Mouse (Mus musculus) hindbrain, embryonic 10.5 days (tissue): ENCODE data around the gene Msh6. TPM values are rescaled to one million over a fixed set of nuclear protein-coding genes. Genes with fewer than 3 reads are reported as not detected.
"Not testable (repeated sequence)": the region's sequence is repeated elsewhere in the genome, so short reads cannot be mapped to it uniquely, and the experiment has no call there.

Source experiments
- DNase-seq: peaks from one replicate; pipeline ENCODE4 v3.0.0-alpha.2; 2017; ENCODE audit warnings: low spot score
- H3K27ac ChIP-seq: fragments of 300-500 bp; sonication (generic); 2 replicates; pipeline ENCODE4 v1.5.1; 2016; ENCODE audit warnings: mild to moderate bottlenecking, moderate library complexity
- H3K27me3 ChIP-seq: fragments of 300-500 bp; sonication (generic); 2 replicates; pipeline ENCODE4 v1.6.1; 2016; ENCODE audit warnings: mild to moderate bottlenecking; ENCODE audit not compliant: poor library complexity, insufficient read depth, severe bottlenecking
- H3K36me3 ChIP-seq: fragments of 300-500 bp; sonication (generic); 2 replicates; pipeline ENCODE4 v1.6.1; 2016; ENCODE audit warnings: mild to moderate bottlenecking, moderate library complexity
- H3K4me1 ChIP-seq: fragments of 300-500 bp; sonication (generic); replicated peaks from 2 replicates; pipeline ENCODE4 v1.6.1; 2016; ENCODE audit warnings: mild to moderate bottlenecking
- H3K4me3 ChIP-seq: fragments of 300-500 bp; sonication (generic); 2 replicates; pipeline ENCODE4 v1.5.1; 2016; ENCODE audit warnings: mild to moderate bottlenecking, moderate library complexity
- H3K9me3 ChIP-seq: fragments of 300-500 bp; sonication (generic); 2 replicates; pipeline ENCODE4 v1.6.1; 2016; ENCODE audit warnings: mild to moderate bottlenecking, moderate library complexity
- WGBS: fragments of 180-500 bp; shearing (Covaris S2); methylation state at CpG from one replicate; pipeline ENCODE4 v1.1.7; 2016; 5-methylcytosine and 5-hydroxymethylcytosine counted together
- polyA plus RNA-seq: library from polyadenylated mRNA; unstranded; fragments of >200 nt; fragmentation: Nextera tagmentation; extraction: Ambion mirVana; gene quantifications from 2 replicates; pipeline ENCODE4 v1.2.1, GENCODE M21; 2016

Msh6 gene
- polyA plus RNA-seq, result 64.8 and 87.8 TPM in 2 replicates

DNA sequence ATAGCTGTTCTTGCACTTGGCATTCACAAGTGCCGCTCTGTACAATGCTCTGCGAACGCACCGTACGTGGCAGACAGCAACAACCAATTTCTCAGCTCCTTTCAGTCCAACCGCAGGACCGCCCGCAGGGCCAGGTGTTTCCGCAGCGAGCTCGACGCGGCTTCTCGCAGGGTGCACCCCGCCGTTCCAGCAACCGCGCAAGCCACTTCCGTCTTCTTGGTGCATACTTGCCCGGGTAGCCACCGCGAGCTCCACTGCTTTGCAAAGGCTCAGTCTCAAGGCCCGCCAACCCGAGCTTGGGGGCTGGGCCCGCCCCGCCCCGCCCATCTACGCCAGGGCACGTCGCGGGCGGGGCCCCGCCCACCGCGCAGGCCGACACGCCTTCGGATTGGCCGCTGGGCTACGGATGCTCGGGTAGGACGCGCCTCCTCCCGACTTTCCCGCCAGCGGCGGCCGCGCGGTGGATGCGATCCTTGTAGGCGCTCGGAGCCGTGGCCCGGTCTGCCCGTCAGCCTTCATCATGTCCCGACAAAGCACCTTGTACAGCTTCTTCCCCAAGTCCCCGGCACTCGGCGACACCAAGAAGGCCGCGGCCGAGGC lies at the start of gene Msh6:
Gene Msh6, plus strand, starts transcription at position 434 of the 600 bp plus-strand sequence.
- Histone ChIP-seq H3K27me3 (peaks cover 8% of the 10 kb centered on the region; the same call in 1 of the 2 replicates), H3K36me3 (peaks cover 24% of the 10 kb centered on the region), H3K27ac (peak within 1 kb of the TSS; percentile 92), H3K9me3 (no peaks in the 10 kb centered on the region), H3K4me3 (peak within 1 kb of the TSS; percentile 98), H3K4me1 (peaks cover 19% of the 10 kb centered on the region)
- DNase-seq, result peak; percentile 93
- under 1% methylated on average over 63 of the region's 63 CpGs for WGBS

DNA sequence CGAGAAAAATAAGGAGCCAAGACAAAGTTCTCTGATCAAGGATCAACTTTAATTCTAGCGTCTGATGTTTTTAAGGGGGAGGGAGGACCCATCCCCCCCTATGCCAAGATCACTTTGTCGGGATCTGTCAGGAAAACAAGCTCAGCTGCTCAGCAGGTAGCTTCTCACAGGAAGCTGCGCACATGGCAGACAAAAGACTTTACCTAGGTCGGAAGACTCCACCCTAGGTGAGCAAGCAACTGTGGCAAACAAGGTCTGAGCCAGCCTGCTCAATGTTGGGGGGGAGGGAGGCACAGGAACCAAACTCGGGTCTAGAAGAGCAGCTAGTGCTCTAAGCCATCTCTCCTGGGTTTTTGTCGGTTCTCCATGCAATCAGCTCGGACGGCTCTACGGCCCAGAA lies 40.5 kb upstream of the Msh6 start:
- Histone ChIP-seq H3K27me3 (no peaks in the 10 kb centered on the region), H3K4me3 (no peak overlapping the region), H3K36me3 (no peaks in the 10 kb centered on the region), H3K4me1 (no peaks in the 10 kb centered on the region), H3K9me3 (no peaks in the 10 kb centered on the region), H3K27ac (no peak overlapping the region)
- DNase-seq, result no peak
- 78% methylated on average over 10 of the region's 10 CpGs for WGBS

DNA sequence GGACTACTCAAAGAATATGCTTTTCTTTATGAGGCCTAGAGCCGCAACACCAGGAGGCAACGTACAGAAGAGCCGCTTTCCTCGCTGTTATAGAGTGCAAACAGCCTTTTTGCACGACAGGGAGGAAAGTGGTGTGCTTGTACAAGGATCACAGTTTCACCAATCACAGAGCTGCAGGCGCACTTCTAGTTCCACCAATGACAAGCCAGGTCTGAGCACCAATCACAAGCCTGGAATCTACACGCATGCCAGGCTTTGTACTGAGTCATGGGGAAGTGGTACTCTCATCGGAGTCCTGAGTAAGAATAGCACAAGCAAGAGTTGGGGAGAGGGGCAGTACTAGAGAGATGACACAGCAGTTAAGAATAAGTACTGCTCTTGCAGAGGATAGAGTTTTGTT lies 40.1 kb upstream of the Msh6 start:
- 85% methylated on average over 8 of the region's 8 CpGs for WGBS
- no peak for DNase-seq
- Histone ChIP-seq H3K9me3 (no peaks in the 10 kb centered on the region), H3K36me3 (no peaks in the 10 kb centered on the region), H3K27me3 (no peaks in the 10 kb centered on the region), H3K4me1 (no peaks in the 10 kb centered on the region), H3K27ac (no peak overlapping the region), H3K4me3 (no peak overlapping the region)

DNA sequence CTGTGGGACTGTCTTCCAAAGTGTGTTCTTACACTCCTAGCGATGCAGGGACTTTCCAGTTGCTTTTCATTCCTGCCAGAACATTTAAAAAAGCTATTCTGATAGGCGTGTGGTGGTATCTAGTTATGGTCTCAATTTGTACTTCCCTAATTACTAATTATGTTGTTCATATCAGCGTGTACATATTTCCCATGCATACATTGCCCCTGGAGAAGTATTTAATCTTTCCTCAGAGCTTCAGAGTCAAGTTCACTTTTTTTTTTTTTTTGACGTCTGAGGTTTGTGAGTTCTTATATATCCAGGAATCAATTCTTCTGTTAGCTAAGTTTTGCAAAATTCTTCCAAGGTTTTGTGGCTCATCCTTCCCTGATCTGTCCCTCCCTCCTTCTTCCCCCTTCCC lies 38.7 kb upstream of the Msh6 start:
- H3K27me3 ChIP-seq, result no peaks in the 10 kb centered on the region
- H3K9me3 ChIP-seq, result no peaks in the 10 kb centered on the region
- no peak for DNase-seq
- no peaks in the 10 kb centered on the region for H3K36me3 ChIP-seq
- H3K27ac ChIP-seq, result no peak overlapping the region
- H3K4me1 ChIP-seq, result no peaks in the 10 kb centered on the region
- WGBS, result 88% methylated on average over 4 of the region's 4 CpGs
- no peak overlapping the region for H3K4me3 ChIP-seq

DNA sequence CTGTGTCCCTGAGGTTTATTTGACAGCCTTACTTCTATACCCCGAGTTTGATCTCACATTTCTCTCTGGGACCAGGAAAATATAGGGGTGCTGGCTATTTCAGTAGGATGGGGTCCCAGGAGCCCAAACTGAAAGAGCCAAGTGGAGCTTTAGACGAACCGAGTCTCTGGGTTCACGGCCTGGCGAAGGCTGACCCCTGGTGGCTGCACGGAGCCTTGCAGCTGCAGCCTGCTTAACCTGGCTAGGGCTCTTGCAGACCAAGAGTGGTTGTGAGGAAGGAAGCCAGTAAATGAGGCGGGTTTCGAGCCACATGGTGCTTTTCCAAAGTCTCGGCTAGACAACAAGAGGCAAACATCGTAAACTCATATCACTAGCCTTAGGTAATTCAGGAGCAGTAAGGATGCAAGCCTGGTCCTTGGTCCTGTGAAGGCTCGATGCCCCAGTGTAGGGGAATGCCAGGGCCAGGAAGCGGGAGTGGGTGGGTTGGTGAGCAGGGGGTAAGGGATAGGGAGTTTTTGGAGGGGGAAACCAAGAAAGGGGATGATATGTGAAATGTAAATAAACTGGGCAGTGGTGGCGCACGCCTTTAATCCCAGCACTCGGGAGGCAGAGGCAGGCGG lies 25.8 kb upstream of the Msh6 start:
- H3K27ac ChIP-seq, result no peak overlapping the region
- H3K36me3 ChIP-seq, result no peaks in the 10 kb centered on the region
- 48% methylated on average over 16 of the region's 16 CpGs for WGBS
- DNase-seq, result peak; percentile 76
- no peaks in the 10 kb centered on the region for H3K4me1 ChIP-seq
- no peak overlapping the region for H3K4me3 ChIP-seq
- no peaks in the 10 kb centered on the region for H3K9me3 ChIP-seq
- H3K27me3 ChIP-seq, result no peaks in the 10 kb centered on the region

DNA sequence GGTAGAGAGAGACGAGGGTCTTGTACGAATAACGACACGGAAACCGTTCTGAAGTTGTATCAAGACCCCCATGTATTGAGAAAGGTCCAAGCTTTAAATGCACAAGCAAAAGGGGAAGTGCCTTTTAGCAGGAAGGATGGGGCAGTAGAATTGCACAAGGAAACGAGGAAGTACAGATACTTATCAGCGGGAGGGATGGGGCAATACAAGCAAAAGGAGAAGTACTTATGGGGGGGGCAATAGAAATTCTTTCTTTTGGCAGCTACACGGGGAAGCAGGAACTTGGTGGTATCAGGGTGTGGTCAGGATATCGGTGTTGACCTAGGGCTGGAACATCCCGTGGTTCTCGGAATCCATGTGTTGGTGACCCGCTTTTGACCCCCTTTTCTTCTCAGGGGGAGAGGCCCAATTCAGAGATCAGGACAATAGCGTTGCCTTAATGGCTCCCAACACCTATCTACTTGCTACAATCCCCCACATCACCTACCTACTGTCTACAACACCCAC lies 20.2 kb upstream of the Msh6 start:
- H3K36me3 ChIP-seq, H3K27ac ChIP-seq, H3K9me3 ChIP-seq, H3K4me1 ChIP-seq, H3K27me3 ChIP-seq, H3K4me3 ChIP-seq, DNase-seq: not testable (repeated sequence)
- WGBS, result 91% methylated on average over 13 of the region's 13 CpGs

DNA sequence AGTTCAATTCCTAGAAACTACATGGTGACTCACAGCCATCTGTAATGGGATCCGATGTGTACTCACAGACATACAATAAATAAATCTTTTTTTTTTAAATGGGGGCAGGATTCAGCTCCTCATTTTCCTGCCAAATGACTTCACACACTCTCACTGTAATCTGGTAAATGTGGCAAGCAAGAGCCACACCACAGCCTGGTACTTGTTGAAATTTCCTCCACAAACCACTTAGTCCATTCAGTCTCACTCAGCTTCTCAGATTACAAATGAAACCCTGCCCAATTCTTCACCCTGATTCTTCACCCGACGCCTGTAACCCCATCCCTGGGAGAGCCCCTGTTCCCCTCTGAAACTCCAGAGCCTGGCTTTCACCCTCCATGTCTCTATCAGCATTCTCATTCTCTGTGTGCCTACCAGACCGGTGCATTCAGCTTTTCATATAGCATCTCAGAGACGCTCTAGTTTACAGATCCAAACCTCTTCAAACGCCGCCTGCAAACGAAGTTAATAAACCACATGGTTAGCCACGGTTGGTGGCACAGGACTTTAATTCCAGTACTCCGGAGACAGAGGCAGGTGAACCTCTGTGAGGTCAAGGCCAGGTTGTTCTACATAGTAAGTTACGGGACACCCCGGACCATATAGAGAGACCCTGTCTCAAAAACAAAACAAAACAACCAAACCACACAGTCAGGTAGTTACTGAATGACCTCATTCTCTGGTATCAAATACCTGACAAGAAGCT lies 17.6 kb upstream of the Msh6 start:
- 78% methylated on average over 12 of the region's 12 CpGs for WGBS
- H3K4me1 ChIP-seq, result no peaks in the 10 kb centered on the region
- H3K36me3 ChIP-seq, result no peaks in the 10 kb centered on the region
- H3K9me3 ChIP-seq, result peaks cover 4% of the 10 kb centered on the region; the same call in 1 of the 2 replicates
- H3K27ac ChIP-seq, result no peak overlapping the region
- H3K27me3 ChIP-seq, result no peaks in the 10 kb centered on the region
- H3K4me3 ChIP-seq, result no peak overlapping the region
- no peak for DNase-seq

DNA sequence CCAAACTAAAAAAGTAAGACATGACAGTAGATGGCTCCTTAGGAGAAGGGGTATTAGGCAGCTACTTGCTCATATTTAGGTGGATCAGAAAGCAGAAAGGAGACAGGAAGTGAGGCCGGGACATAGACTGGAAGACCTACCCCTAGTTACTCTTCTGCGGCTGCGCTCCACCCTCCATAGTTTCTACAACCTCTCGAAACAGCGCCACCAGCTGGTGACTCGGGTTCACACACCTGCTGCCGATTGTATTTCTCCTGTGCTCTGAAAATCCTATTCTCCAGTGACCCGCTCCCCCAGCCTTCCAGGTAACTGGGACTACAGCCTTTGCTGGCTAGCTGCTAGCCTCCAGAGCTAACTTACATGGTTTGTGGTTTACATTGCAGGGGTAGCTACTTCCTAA lies 16.6 kb upstream of the Msh6 start:
- WGBS, result 63% methylated on average over 8 of the region's 8 CpGs
- DNase-seq, result no peak
- Histone ChIP-seq H3K4me3 (no peak overlapping the region), H3K36me3 (no peaks in the 10 kb centered on the region), H3K4me1 (no peaks in the 10 kb centered on the region), H3K9me3 (peaks cover 8% of the 10 kb centered on the region; the same call in 1 of the 2 replicates), H3K27me3 (no peaks in the 10 kb centered on the region), H3K27ac (no peak overlapping the region)

DNA sequence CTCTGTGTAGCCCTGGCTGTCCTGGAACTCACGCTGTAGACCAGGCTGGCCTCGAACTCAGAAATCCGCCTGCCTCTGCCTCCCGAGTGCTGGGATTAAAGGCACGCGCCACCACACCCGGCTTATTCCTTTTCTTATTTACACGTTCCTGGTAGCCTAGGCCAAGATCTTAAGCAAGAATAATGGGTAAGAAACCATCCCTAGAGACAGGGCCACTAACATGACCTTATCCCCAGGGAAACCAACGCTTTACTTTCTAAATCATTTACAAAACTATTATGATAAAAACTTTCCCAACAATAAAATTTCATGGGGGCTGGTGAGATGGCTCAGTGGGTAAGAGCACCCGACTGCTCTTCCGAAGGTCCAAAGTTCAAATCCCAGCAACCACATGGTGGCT lies 15.5 kb upstream of the Msh6 start:
- H3K4me3 ChIP-seq, H3K4me1 ChIP-seq, H3K36me3 ChIP-seq, DNase-seq, H3K9me3 ChIP-seq, H3K27ac ChIP-seq, H3K27me3 ChIP-seq: not testable (repeated sequence)
- 95% methylated on average over 11 of the region's 11 CpGs for WGBS

DNA sequence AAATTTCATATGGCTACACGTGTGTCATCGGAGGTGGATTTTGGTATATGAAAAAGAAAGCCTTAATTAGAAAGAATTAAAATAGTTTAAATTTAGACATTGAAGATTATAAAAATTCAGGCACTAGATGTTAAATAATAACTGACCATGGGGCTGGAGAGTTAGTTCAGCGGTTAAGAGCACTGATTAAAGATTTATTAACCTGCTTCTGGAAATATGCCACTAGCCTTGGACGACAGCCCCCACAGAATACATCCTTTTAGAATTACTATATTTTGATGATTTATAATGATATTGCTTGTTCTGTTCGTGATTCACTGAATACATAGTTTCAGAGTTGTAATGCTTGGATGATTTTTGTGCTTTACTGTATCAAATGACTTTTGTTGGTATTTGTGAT lies 14.9 kb upstream of the Msh6 start:
- H3K4me3 ChIP-seq, H3K27me3 ChIP-seq, DNase-seq, H3K4me1 ChIP-seq, H3K9me3 ChIP-seq, H3K36me3 ChIP-seq, H3K27ac ChIP-seq: not testable (repeated sequence)
- 93% methylated on average over 5 of the region's 5 CpGs for WGBS

DNA sequence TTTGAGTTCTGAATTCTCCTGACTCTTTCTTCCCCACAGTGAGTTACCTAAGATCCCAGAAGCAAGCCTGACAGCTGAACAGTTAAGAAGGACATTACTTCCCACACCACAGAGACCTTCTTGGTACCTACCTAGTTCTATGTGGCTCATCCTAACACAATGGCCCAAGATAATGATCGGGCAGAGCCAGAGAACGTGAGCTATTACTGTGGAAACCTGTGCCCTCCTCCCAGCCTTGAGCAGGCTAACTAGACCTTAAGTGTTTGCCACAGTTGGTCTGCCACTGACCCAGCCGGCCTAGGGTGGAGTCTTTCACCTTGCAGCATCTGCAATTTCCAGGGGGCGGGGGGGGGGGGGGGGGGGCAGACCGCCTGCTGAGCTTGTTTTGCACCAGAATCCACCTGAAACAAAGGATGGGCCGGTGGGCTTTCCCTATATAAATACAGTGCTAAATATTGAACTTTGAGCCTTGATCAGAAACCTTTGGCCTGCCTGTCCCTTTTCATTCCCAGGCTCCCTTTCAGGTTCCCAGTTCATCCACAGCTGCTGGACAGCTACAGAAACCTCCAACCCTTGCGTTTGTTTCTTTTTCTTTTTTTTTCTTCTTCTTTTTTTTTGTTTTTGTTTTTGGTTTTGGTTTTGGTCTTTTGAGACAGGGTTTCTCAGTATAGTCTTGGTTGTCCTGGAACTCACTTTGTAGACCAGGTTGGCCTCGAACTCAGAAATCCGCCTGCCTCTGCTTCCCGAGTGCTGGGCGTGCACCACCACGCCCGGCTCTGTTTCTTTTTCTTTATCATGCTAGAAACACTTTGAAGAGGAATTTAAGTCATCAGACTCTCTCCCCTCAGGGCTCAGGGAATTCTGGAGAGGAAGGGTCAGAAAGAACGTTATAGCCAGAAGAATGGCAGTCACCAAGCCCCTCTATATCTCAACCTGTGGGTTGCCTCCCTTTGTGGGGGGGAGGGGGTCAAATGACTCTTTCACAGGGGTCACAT lies 11.5 kb upstream of the Msh6 start:
- H3K9me3 ChIP-seq, result peaks cover 8% of the 10 kb centered on the region; the same call in 1 of the 2 replicates
- WGBS, result 84% methylated on average over 14 of the region's 14 CpGs

DNA sequence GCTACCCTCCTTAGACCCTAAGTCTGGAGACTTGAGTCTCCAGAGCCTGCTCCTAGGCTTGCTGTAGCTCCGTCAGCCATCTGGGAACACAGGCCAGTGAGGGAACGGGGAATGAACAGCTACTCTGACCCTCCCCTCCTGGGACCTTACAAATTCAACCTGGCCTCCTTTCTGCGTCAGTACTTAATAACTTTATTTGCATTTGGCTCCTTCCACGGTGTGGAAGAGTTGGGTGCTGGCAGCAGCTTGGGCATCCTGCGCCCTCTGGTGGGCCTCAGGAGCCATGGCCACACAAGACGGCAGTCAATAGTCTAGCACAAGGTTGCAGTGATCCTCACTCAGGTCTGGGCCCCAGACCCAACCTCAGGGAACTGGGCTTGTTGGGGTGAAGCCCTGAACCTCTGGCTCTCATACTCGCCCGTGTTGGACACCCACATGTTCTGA lies 6.4 kb upstream of the Msh6 start:
- H3K36me3 ChIP-seq, H3K27me3 ChIP-seq, H3K27ac ChIP-seq, DNase-seq, H3K9me3 ChIP-seq, H3K4me3 ChIP-seq, H3K4me1 ChIP-seq: not testable (repeated sequence)
- WGBS, result 35% methylated on average over 7 of the region's 8 CpGs

More for the DNA sequence above, 11.5 kb upstream of the Msh6 start:
- no peak for DNase-seq
- Histone ChIP-seq H3K36me3 (no peaks in the 10 kb centered on the region), H3K4me1 (no peaks in the 10 kb centered on the region), H3K27ac (no peak overlapping the region), H3K27me3 (no peaks in the 10 kb centered on the region), H3K4me3 (no peak overlapping the region)
